Mouse (Mus musculus): ENCODE data around the gene Tyro3. TPM values are rescaled to one million over a fixed set of nuclear protein-coding genes. Genes with fewer than 3 reads are reported as not detected.
A peak's percentile ranks its signal among the peaks of the same experiment; 100 is the strongest.

Gene Tyro3
- polyA plus RNA-seq, 1 experiment from 2014 or later = 20.2 TPM

GRCm38 (mm10) chr2:119767246-119767645 is 30.3 kb upstream of the Tyro3 start:
- ATAC-seq (ENCODE audit: low read depth) (no peak), DNase-seq (ENCODE audit: low spot score) (no peak)
- Histone ChIP-seq H3K27me3 (replicated peaks; ENCODE audit: control insufficient read depth, insufficient read depth, low read length) (no peaks in the 10 kb centered on the region), H3K4me1 (ENCODE audit: control insufficient read depth, insufficient read depth, low read length) (no peaks in the 10 kb centered on the region), H3K4me3 (ENCODE audit: low read depth, low read length) (no peak overlapping the region), H3K27ac (replicated peaks; ENCODE audit: low read depth, low read length) (no peak overlapping the region), H3K9ac (ENCODE audit: low read depth, low read length) (no peak overlapping the region), H3K36me3 (ENCODE audit: control insufficient read depth, insufficient read depth, low read length) (peaks cover 79% of the 10 kb centered on the region), H3K9me3 (ENCODE audit: control insufficient read depth, low read length) (no peaks in the 10 kb centered on the region), H3K4me2 (ENCODE audit: low read depth, low read length) (no peak overlapping the region)
- 91% methylated on average over 6 of the region's 6 CpGs for WGBS

- under 1% methylated on average over 35 of the region's 44 CpGs for WGBS
- no peaks in the 10 kb centered on the region for H3K9me3 ChIP-seq (ENCODE audit: control insufficient read depth, low read length)
- H3K4me2 ChIP-seq (ENCODE audit: low read depth, low read length) = peak within 1 kb of the TSS; percentile 76
- peak; percentile 96 for ATAC-seq (ENCODE audit: low read depth)
- peak within 1 kb of the TSS; percentile 69 for H3K4me3 ChIP-seq (ENCODE audit: low read depth, low read length)
- peak; percentile 93 for DNase-seq (ENCODE audit: low spot score)
- H3K36me3 ChIP-seq (ENCODE audit: control insufficient read depth, insufficient read depth, low read length) = peaks cover 14% of the 10 kb centered on the region; the same call in 1 of the 2 replicates
- peak within 1 kb of the TSS; percentile 72 for H3K9ac ChIP-seq (ENCODE audit: low read depth, low read length)
- no peaks in the 10 kb centered on the region for H3K27me3 ChIP-seq (replicated peaks; ENCODE audit: control insufficient read depth, insufficient read depth, low read length)
- H3K4me1 ChIP-seq (ENCODE audit: control insufficient read depth, insufficient read depth, low read length) = peaks cover 5% of the 10 kb centered on the region; the same call in 1 of the 2 replicates
- peak within 1 kb of the TSS; percentile 88 for H3K27ac ChIP-seq (replicated peaks; ENCODE audit: low read depth, low read length)
Observed at GRCm38 (mm10) chr2:119787206-119787883, 10.2 kb upstream of the Tyro3 start, which contains the start of gene Rpap1. Gene Rpap1, minus strand, starts transcription at chr2:119787537.

DNA sequence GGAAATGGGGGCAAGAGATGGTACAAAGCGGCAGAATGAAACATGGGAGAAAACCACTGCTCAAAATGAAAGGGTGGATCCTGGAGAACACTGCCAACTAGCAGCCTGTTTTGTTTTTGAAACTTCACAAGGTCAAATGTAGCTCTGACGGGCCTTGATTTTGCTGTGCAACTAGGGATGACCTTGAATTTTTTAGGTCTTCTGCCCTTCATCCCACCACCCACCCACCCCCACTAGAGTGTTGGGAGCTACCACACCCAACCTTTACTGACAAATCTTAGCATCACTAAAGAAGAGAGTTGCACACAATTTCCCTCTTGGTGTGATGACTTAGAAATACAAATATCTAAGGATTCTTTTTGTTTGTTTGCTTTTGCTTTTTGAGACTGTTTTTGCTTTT is 7.5 kb upstream of the Tyro3 start:
- peaks cover 5% of the 10 kb centered on the region; the same call in 1 of the 2 replicates for H3K4me1 ChIP-seq (ENCODE audit: control insufficient read depth, insufficient read depth, low read length)
- no peak for DNase-seq (ENCODE audit: low spot score)

GRCm38 (mm10) chr2:119798246-119798927 is 854 bp downstream of the Tyro3 start:
- peak; percentile 68 for DNase-seq (ENCODE audit: low spot score)
- Histone ChIP-seq H3K27me3 (replicated peaks; ENCODE audit: control insufficient read depth, insufficient read depth, low read length) (peaks cover 10% of the 10 kb centered on the region; the same call in 1 of the 2 replicates), H3K4me1 (ENCODE audit: control insufficient read depth, insufficient read depth, low read length) (peaks cover 16% of the 10 kb centered on the region), H3K9me3 (ENCODE audit: control insufficient read depth, low read length) (no peaks in the 10 kb centered on the region), H3K36me3 (ENCODE audit: control insufficient read depth, insufficient read depth, low read length) (0 out of 2 replicates have a peak, but pooled peaks cover 3% of the 10 kb centered on the region), H3K27ac (replicated peaks; ENCODE audit: low read depth, low read length) (no peak overlapping the region), H3K9ac (ENCODE audit: low read depth, low read length) (no peak overlapping the region), H3K4me2 (ENCODE audit: low read depth, low read length) (0 out of 2 replicates have a peak overlapping the region, but pooled peaks have one; percentile 95), H3K4me3 (ENCODE audit: low read depth, low read length) (peak overlapping the region; percentile 87; the same call in 1 of the 2 replicates)
- 11% methylated on average over 12 of the region's 13 CpGs for WGBS
- ATAC-seq (ENCODE audit: low read depth) = no peak

More for the DNA sequence above, 7.5 kb upstream of the Tyro3 start:
- Histone ChIP-seq H3K27me3 (replicated peaks; ENCODE audit: control insufficient read depth, insufficient read depth, low read length) (no peaks in the 10 kb centered on the region), H3K4me2 (ENCODE audit: low read depth, low read length) (no peak overlapping the region), H3K36me3 (ENCODE audit: control insufficient read depth, insufficient read depth, low read length) (no peaks in the 10 kb centered on the region), H3K9ac (ENCODE audit: low read depth, low read length) (no peak overlapping the region), H3K9me3 (ENCODE audit: control insufficient read depth, low read length) (no peaks in the 10 kb centered on the region), H3K27ac (replicated peaks; ENCODE audit: low read depth, low read length) (no peak overlapping the region), H3K4me3 (ENCODE audit: low read depth, low read length) (no peak overlapping the region)
- WGBS = 79% methylated on average over 2 of the region's 2 CpGs
- ATAC-seq (ENCODE audit: low read depth) = no peak

DNA sequence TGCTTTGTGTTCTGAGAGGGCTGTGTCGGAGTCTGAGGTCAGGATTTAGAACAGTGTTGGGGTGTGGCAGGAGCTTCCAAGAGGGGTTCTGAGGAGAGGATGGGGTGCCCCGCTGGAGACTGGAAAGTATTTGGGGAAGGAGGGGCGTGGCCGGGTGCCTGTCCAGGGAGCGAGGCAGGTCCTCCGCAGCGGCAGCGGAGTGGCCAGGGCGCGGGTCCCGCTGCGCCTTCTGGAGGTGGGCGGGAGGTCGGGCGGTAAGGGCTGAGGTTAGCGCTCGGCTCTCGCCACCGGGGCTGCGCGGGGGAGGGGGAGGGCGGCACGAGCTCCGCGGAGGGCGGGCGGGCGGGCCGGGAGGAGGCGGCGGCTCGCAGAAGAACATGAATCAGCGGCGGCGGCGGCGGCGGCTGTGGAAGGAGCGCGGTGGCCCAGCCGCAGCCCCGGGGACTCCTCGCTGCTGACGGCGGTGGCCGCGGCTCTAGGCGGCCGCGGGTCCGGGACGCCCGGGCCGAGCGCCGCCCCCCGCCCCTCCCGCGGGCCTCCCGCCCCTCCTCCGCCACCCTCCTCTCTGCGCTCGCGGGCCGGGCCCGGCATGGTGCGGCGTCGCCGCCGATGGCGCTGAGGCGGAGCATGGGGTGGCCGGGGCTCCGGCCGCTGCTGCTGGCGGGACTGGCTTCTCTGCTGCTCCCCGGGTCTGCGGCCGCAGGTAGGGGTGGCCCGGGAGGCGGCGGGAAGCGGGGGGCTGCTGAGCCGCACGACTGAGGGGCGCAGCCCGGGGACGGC is 1.8 kb downstream of the Tyro3 start:
- Histone ChIP-seq H3K9ac (ENCODE audit: low read depth, low read length) (peak overlapping the region; percentile 90), H3K4me1 (ENCODE audit: control insufficient read depth, insufficient read depth, low read length) (peaks cover 24% of the 10 kb centered on the region), H3K9me3 (ENCODE audit: control insufficient read depth, low read length) (no peaks in the 10 kb centered on the region), H3K36me3 (ENCODE audit: control insufficient read depth, insufficient read depth, low read length) (peaks cover 11% of the 10 kb centered on the region), H3K4me3 (ENCODE audit: low read depth, low read length) (peak overlapping the region; percentile 87), H3K4me2 (ENCODE audit: low read depth, low read length) (peak overlapping the region; percentile 95), H3K27ac (replicated peaks; ENCODE audit: low read depth, low read length) (peak overlapping the region; percentile 28; the same call in 1 of the 2 replicates), H3K27me3 (replicated peaks; ENCODE audit: control insufficient read depth, insufficient read depth, low read length) (peaks cover 10% of the 10 kb centered on the region; the same call in 1 of the 2 replicates)
- DNase-seq (ENCODE audit: low spot score) (no peak), ATAC-seq (ENCODE audit: low read depth) (peak; percentile 70)
- WGBS = 0% methylated on average over 6 of the region's 89 CpGs

- H3K4me1 ChIP-seq (ENCODE audit: control insufficient read depth, insufficient read depth, low read length) = peaks cover 24% of the 10 kb centered on the region
- under 1% methylated on average over 9 of the region's 27 CpGs for WGBS
- peak overlapping the region; percentile 87 for H3K4me3 ChIP-seq (ENCODE audit: low read depth, low read length)
Observed at GRCm38 (mm10) chr2:119799961-119800550, 2.5 kb downstream of the Tyro3 start.

GRCm38 (mm10) chr2:119800876-119801846 is 3.6 kb downstream of the Tyro3 start:
- H3K36me3 ChIP-seq (ENCODE audit: control insufficient read depth, insufficient read depth, low read length) = peaks cover 26% of the 10 kb centered on the region
- peak overlapping the region; percentile 90 for H3K9ac ChIP-seq (ENCODE audit: low read depth, low read length)
- peak overlapping the region; percentile 87 for H3K4me3 ChIP-seq (ENCODE audit: low read depth, low read length)
- H3K27me3 ChIP-seq (replicated peaks; ENCODE audit: control insufficient read depth, insufficient read depth, low read length) = peaks cover 10% of the 10 kb centered on the region; the same call in 1 of the 2 replicates
- H3K4me1 ChIP-seq (ENCODE audit: control insufficient read depth, insufficient read depth, low read length) = peaks cover 24% of the 10 kb centered on the region
- no peak for DNase-seq (ENCODE audit: low spot score)
- H3K9me3 ChIP-seq (ENCODE audit: control insufficient read depth, low read length) = no peaks in the 10 kb centered on the region
- 49% methylated on average over 15 of the region's 15 CpGs for WGBS
- H3K4me2 ChIP-seq (ENCODE audit: low read depth, low read length) = peak overlapping the region; percentile 95
- H3K27ac ChIP-seq (replicated peaks; ENCODE audit: low read depth, low read length) = no peak overlapping the region
- no peak for ATAC-seq (ENCODE audit: low read depth)

More at GRCm38 (mm10) chr2:119799961-119800550, 2.5 kb downstream of the Tyro3 start:
- peak overlapping the region; percentile 28; the same call in 1 of the 2 replicates for H3K27ac ChIP-seq (replicated peaks; ENCODE audit: low read depth, low read length)
- H3K36me3 ChIP-seq (ENCODE audit: control insufficient read depth, insufficient read depth, low read length) = peaks cover 17% of the 10 kb centered on the region
- H3K4me2 ChIP-seq (ENCODE audit: low read depth, low read length) = peak overlapping the region; percentile 95
- no peak for DNase-seq (ENCODE audit: low spot score)
- peak overlapping the region; percentile 90 for H3K9ac ChIP-seq (ENCODE audit: low read depth, low read length)
- H3K9me3 ChIP-seq (ENCODE audit: control insufficient read depth, low read length) = no peaks in the 10 kb centered on the region
- H3K27me3 ChIP-seq (replicated peaks; ENCODE audit: control insufficient read depth, insufficient read depth, low read length) = peaks cover 10% of the 10 kb centered on the region; the same call in 1 of the 2 replicates
- ATAC-seq (ENCODE audit: low read depth) = peak; percentile 16; the same call in 1 of the 2 replicates
